Mouse (Mus musculus) thymus, postnatal 36 days (tissue): ENCODE data around the gene Umodl1.

Experiments used
- DNase-seq, 2 experiments: peaks; one replicate each; pipeline ENCODE4 v3.0.0; 2022; ENCODE audit warnings: mixed read lengths in 2 of 2

The Umodl1 gene

GRCm38 (mm10) chr17:31040421-31040820 is 86.0 kb downstream of the Umodl1 start:
- DNase-seq, result no peak

- no peak for DNase-seq
Observed at GRCm38 (mm10) chr17:31042751-31043150, 88.3 kb downstream of the Umodl1 start.

GRCm38 (mm10) chr17:31057151-31057890 is 102.9 kb downstream of the Umodl1 start, which contains the start of gene Abcg1:
Gene Abcg1, plus strand, starts transcription at chr17:31057675.
- peak; percentile 83 to 89 for DNase-seq

GRCm38 (mm10) chr17:31057891-31058744 is 103.7 kb downstream of the Umodl1 start:
- peak in 1 of 2 experiments; percentile 68 for DNase-seq

- DNase-seq, result peak; percentile 79 to 85
Observed at GRCm38 (mm10) chr17:31058745-31059085, 104.3 kb downstream of the Umodl1 start.

DNA sequence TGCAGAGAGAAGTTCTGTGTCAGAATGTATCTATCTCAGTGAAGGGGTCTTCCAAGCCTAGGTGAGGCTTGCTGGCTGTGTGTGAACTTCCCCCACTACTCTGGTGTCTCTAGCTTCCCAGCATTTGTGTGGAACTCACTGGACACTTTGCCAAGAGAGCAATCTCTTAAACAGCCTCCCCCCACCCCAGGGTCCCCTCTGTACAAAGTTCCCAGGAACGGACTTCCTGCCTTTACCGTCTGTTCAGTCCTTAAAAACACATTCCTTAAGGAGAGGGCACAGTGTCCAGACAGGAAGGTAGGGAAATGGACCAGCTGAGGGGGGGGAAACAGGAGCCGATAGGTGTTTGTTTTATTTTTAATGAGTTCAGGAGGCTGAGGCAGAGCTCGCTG is 105.8 kb downstream of the Umodl1 start:
- no peak for DNase-seq
